Mouse (Mus musculus) midbrain, embryonic 15.5 days (tissue): ENCODE results near the gene Slco2a1. TPM values are rescaled to one million over a fixed set of nuclear protein-coding genes. Genes with fewer than 3 reads are reported as not detected.
A peak's percentile ranks its signal among the peaks of the same experiment; 100 is the strongest.

ENCODE experiments used
- ATAC-seq: fragments of 200-750 bp; cut with Nextera tagmentation; replicated peaks from 2 replicates; pipeline ENCODE4 v1.8.0; 2017; ENCODE audit warnings: moderate TSS enrichment
- H3K27ac ChIP-seq: fragments of 300-500 bp; sonication (generic); 2 replicates; pipeline ENCODE4 v1.5.1; 2015; ENCODE audit warnings: mild to moderate bottlenecking, inconsistent platforms
- H3K27me3 ChIP-seq: fragments of 300-500 bp; sonication (generic); replicated peaks from 2 replicates; pipeline ENCODE4 v1.6.1; 2015; ENCODE audit warnings: inconsistent platforms
- H3K36me3 ChIP-seq: fragments of 300-500 bp; sonication (generic); replicated peaks from 2 replicates; pipeline ENCODE4 v1.6.1; 2015; ENCODE audit warnings: inconsistent platforms
- H3K4me1 ChIP-seq: fragments of 300-500 bp; sonication (generic); 2 replicates; pipeline ENCODE4 v1.6.1; 2015; ENCODE audit warnings: inconsistent platforms
- H3K4me2 ChIP-seq: fragments of 300-500 bp; sonication (generic); 2 replicates; pipeline ENCODE4 v1.6.1; 2015; ENCODE audit warnings: inconsistent platforms, mild to moderate bottlenecking, moderate library complexity
- H3K4me3 ChIP-seq: fragments of 300-500 bp; sonication (generic); 2 replicates; pipeline ENCODE4 v1.5.1; 2015; ENCODE audit warnings: mild to moderate bottlenecking, inconsistent platforms
- H3K9ac ChIP-seq: fragments of 300-500 bp; sonication (generic); 2 replicates; pipeline ENCODE4 v1.6.1; 2015; ENCODE audit warnings: mild to moderate bottlenecking, inconsistent platforms
- H3K9me3 ChIP-seq: fragments of 300-500 bp; sonication (generic); 2 replicates; pipeline ENCODE4 v1.6.1; 2016; ENCODE audit warnings: inconsistent platforms
- WGBS: fragments of 180-500 bp; shearing (Covaris S2); methylation state at CpG from one replicate; pipeline ENCODE4 v1.1.7; 2015; ENCODE audit warnings: mixed read lengths; 5-methylcytosine and 5-hydroxymethylcytosine counted together
- polyA plus RNA-seq: library from polyadenylated mRNA; unstranded; fragments of >200 nt; fragmentation: Nextera tagmentation; extraction: Ambion mirVana; gene quantifications from 2 replicates; pipeline ENCODE4 v1.2.1, GENCODE M21; 2015

Slco2a1 gene
- polyA plus RNA-seq, 1 experiment from 2014 or later: 3.0 TPM

DNA sequence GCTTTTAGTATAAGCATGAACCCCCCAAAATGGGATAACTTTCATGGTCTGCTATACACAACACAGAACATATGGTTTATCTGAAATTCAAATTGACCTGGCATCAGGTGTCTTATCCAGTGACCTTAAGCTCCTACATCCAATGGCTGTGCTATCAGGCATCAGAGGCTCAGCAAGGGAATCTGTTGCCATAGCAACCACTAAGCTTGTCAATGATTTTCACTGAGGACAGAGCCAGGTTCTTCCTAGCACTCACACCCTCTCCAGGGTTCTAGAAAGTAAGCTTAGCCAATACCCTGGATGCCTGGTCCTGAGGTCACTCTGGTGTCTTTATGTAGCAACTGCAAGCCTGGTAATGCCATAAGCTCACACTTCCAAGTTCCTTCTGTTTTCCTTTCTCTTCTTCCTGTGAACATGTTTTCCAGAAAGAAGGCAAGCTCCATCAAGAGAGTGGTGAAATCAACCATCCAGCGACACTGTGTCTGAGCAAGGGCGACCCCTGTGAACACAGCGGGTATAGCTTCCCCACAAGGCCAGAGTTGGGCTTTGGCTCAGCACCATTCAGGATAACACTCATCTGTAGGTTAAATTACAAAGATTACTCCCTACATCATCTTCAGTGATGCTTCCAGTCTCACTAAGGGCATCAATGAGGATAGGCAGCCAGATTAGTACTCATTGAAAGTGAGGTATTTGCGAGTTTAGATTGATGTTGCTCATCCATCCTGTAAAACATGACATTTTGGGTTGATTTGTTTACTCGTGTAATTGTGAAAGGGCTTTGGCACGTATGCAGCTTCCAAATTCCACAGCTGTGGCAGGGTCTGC is 2.0 kb downstream of the Slco2a1 start:
- H3K4me3 ChIP-seq: no peak overlapping the region
- peak overlapping the region; percentile 73 for H3K27ac ChIP-seq
- peaks cover 26% of the 10 kb centered on the region for H3K4me1 ChIP-seq
- H3K9ac ChIP-seq: no peak overlapping the region
- 51% methylated on average over 6 of the region's 6 CpGs for WGBS
- H3K36me3 ChIP-seq: no peaks in the 10 kb centered on the region
- peak; percentile 83 for ATAC-seq
- no peaks in the 10 kb centered on the region for H3K9me3 ChIP-seq
- H3K4me2 ChIP-seq: no peak overlapping the region
- no peaks in the 10 kb centered on the region for H3K27me3 ChIP-seq

DNA sequence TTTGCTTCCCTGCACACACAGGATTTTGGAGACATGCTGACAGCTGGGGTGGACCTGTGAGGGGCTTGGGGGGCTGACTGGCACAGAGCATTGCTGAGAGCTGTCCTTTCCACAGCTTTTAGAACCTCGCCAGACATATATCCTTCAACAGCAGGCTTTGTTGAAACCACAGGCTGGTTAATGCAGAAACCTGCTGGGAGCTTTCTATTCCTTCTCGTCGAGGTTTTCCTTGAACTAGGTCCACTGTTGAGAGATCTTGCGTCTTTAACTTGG is 2.6 kb downstream of the Slco2a1 start:
- no peaks in the 10 kb centered on the region for H3K27me3 ChIP-seq
- H3K9me3 ChIP-seq: no peaks in the 10 kb centered on the region
- no peaks in the 10 kb centered on the region for H3K36me3 ChIP-seq
- H3K9ac ChIP-seq: no peak overlapping the region
- no peak overlapping the region for H3K4me3 ChIP-seq
- ATAC-seq: no peak
- H3K4me1 ChIP-seq: peaks cover 26% of the 10 kb centered on the region
- peak overlapping the region; percentile 73 for H3K27ac ChIP-seq
- WGBS: 67% methylated on average over 4 of the region's 4 CpGs
- no peak overlapping the region for H3K4me2 ChIP-seq

DNA sequence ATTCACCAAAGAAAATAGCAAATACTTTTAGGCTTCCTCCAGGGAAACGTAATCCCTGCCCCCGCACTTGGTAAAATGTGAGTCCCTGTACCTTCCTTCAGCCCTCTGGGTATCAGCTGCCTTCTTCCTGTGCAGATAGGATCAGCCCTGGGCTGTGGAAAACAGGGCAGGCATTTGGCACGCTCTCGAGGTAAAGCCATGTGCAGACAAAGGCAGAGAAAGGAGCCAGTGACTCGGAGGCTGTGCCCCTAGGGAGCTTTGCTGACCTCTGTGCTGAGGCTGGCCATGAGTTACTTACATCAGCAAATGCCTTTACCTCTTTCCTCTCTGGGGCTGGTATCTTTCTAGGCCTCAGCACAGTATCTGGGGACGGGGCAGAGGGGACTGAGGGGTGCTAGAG is 4.4 kb downstream of the Slco2a1 start:
- Histone ChIP-seq H3K9ac (no peak overlapping the region), H3K4me1 (peaks cover 26% of the 10 kb centered on the region), H3K27me3 (no peaks in the 10 kb centered on the region), H3K4me3 (no peak overlapping the region), H3K27ac (no peak overlapping the region), H3K36me3 (no peaks in the 10 kb centered on the region), H3K9me3 (no peaks in the 10 kb centered on the region), H3K4me2 (no peak overlapping the region)
- WGBS: 23% methylated on average over 6 of the region's 6 CpGs
- ATAC-seq: no peak

DNA sequence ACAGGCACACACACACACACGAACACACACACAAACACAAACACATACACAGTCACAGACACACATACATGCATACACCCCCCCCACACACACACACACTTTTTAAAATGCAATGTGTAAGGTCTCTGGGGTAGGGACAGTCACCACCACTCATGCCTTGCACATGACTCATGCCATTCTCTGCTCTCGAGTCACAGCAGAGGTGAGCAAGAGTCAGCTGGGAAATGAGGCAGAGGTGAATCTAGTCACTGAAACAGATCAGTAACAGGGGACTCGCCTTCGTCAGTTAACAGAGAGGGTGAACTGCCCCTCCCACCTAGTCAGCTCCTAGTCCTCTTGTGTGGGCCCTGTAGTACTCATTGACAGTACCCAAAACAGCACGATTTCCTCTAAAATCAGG is 5.3 kb downstream of the Slco2a1 start:
- no peak for ATAC-seq
- Histone ChIP-seq H3K9ac (no peak overlapping the region), H3K36me3 (no peaks in the 10 kb centered on the region), H3K4me2 (no peak overlapping the region), H3K4me1 (peaks cover 26% of the 10 kb centered on the region), H3K9me3 (no peaks in the 10 kb centered on the region), H3K27ac (no peak overlapping the region), H3K4me3 (no peak overlapping the region), H3K27me3 (no peaks in the 10 kb centered on the region)
- 76% methylated on average over 5 of the region's 5 CpGs for WGBS

DNA sequence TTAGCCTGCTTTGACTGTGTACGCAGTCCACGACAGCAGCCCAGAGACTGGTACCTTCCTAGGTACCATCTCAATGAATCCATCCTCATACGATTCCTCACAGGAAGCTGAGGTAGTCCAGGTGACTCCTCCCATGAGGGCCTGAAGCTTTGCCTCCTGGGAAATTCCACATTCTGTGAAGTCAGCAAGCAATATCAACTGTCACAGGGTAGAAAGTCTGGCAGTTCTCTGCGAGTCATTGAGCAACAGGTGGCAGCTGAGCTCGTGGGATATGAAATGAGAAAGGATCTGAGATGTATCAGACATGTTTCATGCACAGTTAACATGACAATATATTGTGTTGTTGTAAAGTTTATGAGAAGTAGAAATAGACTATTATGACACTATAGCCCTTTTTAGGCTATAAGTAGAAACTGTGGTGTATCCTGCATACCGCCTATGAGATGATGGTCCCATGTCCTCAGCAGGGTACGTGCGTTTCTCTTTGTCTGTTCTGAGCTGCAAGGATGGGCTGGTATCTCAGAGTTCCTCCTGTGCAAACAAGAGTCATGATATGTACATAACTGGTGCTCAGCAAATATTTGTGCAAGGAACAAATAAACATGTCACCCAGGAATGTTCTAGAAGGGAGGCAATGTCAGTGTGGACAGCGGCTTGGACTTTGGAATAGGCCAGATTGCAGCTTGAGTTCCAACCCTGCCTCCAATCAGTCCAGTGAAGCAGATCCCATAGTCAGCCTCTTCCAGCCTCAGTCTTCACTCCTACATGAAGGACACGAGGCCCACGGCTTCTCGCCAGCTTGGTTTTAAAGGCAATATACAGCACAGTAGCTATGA is 7.5 kb downstream of the Slco2a1 start:
- H3K9ac ChIP-seq: no peak overlapping the region
- H3K27ac ChIP-seq: no peak overlapping the region
- H3K4me2 ChIP-seq: no peak overlapping the region
- no peaks in the 10 kb centered on the region for H3K9me3 ChIP-seq
- WGBS: 88% methylated on average over 12 of the region's 12 CpGs
- H3K36me3 ChIP-seq: no peaks in the 10 kb centered on the region
- no peak for ATAC-seq
- no peaks in the 10 kb centered on the region for H3K27me3 ChIP-seq
- peaks cover 10% of the 10 kb centered on the region for H3K4me1 ChIP-seq
- H3K4me3 ChIP-seq: no peak overlapping the region

DNA sequence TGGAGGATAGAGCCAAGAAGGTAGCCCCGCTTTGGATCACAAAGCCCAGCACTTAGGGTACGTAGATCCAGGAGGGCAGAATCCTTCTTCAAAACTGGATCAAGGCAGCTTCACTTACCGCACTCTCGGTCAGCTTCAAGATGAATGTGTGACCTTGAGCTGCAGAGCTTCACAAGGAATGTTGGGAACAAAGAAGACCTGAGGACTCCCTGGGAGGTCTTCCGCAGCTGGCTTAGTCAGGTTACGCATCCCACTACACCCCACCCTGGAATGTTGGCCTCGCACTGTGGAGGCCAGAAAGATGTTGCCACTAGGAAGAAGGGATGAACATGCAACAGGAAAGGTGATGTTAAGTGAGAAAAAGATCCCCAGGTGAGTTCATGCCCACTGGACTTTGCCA is 11.9 kb downstream of the Slco2a1 start:
- no peak overlapping the region for H3K4me3 ChIP-seq
- ATAC-seq: no peak
- H3K27ac ChIP-seq: no peak overlapping the region
- H3K27me3 ChIP-seq: no peaks in the 10 kb centered on the region
- H3K36me3 ChIP-seq: no peaks in the 10 kb centered on the region
- 77% methylated on average over 7 of the region's 7 CpGs for WGBS
- H3K9me3 ChIP-seq: no peaks in the 10 kb centered on the region
- H3K4me1 ChIP-seq: no peaks in the 10 kb centered on the region
- H3K4me2 ChIP-seq: no peak overlapping the region
- no peak overlapping the region for H3K9ac ChIP-seq

DNA sequence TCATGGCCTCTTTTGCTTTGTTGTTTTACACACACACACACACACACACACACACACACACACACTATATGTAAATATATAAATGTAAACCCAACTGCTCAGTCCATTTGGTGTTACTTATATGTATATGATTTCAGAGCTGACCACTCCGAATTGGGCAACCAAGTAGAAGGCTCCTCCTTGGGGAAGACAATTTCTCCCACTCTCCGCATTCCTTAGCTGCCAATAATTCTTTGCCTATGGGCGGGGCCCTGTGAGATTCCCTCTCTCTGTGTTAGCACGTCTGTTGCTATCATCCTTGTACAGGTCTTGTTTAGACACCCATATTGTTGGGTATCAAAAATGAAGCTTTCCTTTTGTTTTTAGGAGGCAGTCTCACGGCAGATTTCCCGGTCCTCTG is 15.8 kb downstream of the Slco2a1 start:
- peaks cover 21% of the 10 kb centered on the region for H3K27me3 ChIP-seq
- WGBS: 86% methylated on average over 6 of the region's 6 CpGs
- H3K4me3 ChIP-seq: no peak overlapping the region
- no peak overlapping the region for H3K27ac ChIP-seq
- no peak overlapping the region for H3K9ac ChIP-seq
- H3K9me3 ChIP-seq: no peaks in the 10 kb centered on the region
- no peaks in the 10 kb centered on the region for H3K36me3 ChIP-seq
- ATAC-seq: no peak
- H3K4me1 ChIP-seq: peaks cover 12% of the 10 kb centered on the region
- H3K4me2 ChIP-seq: no peak overlapping the region

DNA sequence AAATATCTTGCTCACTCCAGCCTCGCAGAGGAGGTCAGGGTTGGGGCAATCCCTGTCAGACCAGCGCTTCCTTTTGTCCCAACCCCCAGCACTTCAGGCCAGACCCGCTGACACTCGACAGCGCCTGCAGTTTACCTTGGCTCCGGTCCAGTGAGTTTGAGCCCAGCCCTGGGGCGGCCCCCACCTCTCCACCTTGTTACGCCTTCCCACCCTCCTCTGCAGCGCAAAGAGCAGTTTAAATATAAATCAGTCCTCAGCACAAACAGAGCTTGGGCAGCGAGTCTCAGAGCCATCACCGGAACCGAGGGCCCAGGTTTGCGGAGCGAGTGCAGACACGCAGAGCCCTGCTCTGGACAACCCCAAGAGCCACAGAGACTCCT is 19.2 kb downstream of the Slco2a1 start:
- no peaks in the 10 kb centered on the region for H3K36me3 ChIP-seq
- peaks cover 12% of the 10 kb centered on the region for H3K4me1 ChIP-seq
- no peak overlapping the region; the same call in 1 of the 2 replicates for H3K27ac ChIP-seq
- H3K4me3 ChIP-seq: peak overlapping the region; percentile 40
- peak overlapping the region; percentile 64 for H3K4me2 ChIP-seq
- peak overlapping the region; percentile 44 for H3K9ac ChIP-seq
- H3K27me3 ChIP-seq: peaks cover 25% of the 10 kb centered on the region
- WGBS: 3% methylated on average over 15 of the region's 15 CpGs
- no peaks in the 10 kb centered on the region for H3K9me3 ChIP-seq
- ATAC-seq: 0 out of 2 replicates have a peak, but pooled peaks have one; percentile 14

DNA sequence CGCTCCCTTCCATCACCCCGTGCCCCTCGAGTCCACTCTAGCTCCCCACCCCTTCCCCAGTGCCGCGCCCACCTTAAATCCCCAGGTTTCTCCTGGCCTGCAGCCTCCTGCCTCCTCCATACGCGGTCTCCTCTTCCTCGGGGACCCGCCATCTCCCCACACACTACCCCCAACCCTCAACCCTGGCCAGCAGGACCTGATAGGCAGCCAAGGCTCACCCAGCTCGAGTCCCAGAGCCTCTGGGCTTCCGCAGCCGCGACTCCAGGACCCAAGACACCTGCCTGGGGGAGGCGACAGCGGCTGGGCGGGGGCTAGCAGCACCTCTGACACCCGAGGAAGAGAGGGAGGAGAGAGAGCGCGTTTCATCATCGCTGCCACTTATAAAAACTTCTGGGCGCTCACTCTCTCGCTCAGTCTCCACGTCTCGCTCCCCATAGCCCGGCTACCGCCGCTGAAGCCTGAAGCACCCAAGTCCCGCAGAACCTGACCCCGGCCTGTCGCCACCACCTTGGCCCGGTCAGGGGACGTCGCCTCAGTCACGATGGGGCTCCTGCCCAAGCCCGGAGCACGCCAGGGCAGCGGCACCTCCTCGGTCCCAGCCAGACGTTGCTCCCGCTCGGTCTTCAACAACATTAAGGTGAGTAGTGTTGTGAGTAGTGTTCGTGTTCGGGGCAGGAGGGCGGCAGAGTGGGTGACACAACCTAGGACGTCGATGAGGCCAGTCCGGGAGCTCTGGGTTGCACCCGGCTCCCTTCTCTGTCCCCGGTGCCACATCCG is 19.8 kb downstream of the Slco2a1 start:
- Histone ChIP-seq H3K4me3 (peak overlapping the region; percentile 40), H3K9me3 (no peaks in the 10 kb centered on the region), H3K36me3 (no peaks in the 10 kb centered on the region), H3K4me2 (peak overlapping the region; percentile 64), H3K4me1 (peaks cover 12% of the 10 kb centered on the region), H3K27ac (no peak overlapping the region; the same call in 1 of the 2 replicates), H3K27me3 (peaks cover 25% of the 10 kb centered on the region), H3K9ac (peak overlapping the region; percentile 44)
- peak; percentile 63; the same call in 1 of the 2 replicates for ATAC-seq
- 1% methylated on average over 50 of the region's 50 CpGs for WGBS

DNA sequence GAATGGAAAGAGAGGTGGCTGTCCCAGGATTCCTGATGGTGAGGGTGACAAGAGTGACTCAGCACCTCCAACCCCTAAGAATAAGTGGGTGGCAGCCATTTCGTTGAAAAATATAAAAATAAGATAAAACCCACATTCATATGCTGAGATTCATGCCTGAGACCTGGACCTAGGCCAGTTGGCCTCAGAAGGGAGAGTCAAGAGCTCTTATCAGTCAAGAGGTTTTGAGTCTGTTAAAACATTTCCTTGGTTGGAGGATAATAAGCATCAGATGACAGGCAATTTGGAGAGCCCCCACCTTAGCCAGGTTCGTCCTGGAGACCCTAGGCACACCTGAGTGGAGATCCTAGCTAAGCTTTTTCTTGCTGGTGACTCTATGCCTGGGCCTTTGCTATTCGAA is 21.6 kb downstream of the Slco2a1 start:
- Histone ChIP-seq H3K27ac (no peak overlapping the region), H3K9ac (no peak overlapping the region), H3K36me3 (no peaks in the 10 kb centered on the region), H3K4me3 (no peak overlapping the region), H3K4me1 (peaks cover 12% of the 10 kb centered on the region), H3K27me3 (peaks cover 25% of the 10 kb centered on the region), H3K4me2 (no peak overlapping the region), H3K9me3 (no peaks in the 10 kb centered on the region)
- no peak for ATAC-seq
- WGBS: 85% methylated on average over 3 of the region's 3 CpGs

DNA sequence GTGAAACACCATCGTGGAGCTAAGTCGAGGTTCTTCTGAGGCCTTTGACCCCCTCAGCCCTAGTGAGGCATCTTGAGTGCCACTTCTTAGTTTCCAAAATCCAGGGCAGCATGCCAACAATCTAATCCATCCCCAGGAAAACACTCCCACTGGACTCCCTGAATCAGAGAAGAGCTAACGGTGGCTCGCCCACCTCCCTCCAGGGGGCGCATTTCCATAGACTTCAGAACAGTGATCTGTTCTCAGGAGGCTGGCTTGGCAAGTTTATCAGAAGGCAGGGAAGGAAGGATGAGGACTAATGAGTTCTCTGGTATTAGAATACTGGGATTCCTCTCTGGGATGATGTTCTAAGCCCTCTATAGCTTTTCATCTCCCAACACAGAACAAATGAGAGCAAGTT is 24.9 kb downstream of the Slco2a1 start:
- no peak for ATAC-seq
- no peak overlapping the region for H3K4me2 ChIP-seq
- peaks cover 3% of the 10 kb centered on the region for H3K4me1 ChIP-seq
- H3K27me3 ChIP-seq: peaks cover 9% of the 10 kb centered on the region; the same call in 1 of the 2 replicates
- no peak overlapping the region for H3K27ac ChIP-seq
- H3K9me3 ChIP-seq: no peaks in the 10 kb centered on the region
- H3K9ac ChIP-seq: no peak overlapping the region
- no peaks in the 10 kb centered on the region for H3K36me3 ChIP-seq
- no peak overlapping the region for H3K4me3 ChIP-seq
- WGBS: 12% methylated on average over 5 of the region's 5 CpGs

DNA sequence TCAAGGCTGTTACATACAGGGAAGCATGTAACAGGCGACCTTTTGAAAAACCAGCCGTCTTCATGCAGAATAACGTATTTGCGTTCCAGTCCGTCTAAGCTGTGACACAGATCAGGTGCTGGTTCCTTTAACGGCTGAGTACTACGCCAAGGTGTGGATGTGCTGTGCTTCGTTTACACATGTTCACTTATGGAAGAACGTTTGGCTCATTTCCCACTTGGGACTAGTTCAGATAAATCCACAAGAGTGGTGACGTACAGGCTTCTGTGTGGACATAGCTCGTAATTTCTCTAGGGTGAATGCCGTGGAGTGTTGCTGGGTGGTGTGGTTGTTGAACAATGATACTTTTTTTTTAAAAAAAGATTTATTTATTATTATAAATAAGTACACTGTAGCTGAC is 26.2 kb downstream of the Slco2a1 start:
- Histone ChIP-seq H3K4me1 (no peaks in the 10 kb centered on the region), H3K9ac (no peak overlapping the region), H3K4me3 (no peak overlapping the region), H3K27ac (no peak overlapping the region), H3K4me2 (no peak overlapping the region), H3K9me3 (no peaks in the 10 kb centered on the region), H3K27me3 (no peaks in the 10 kb centered on the region), H3K36me3 (no peaks in the 10 kb centered on the region)
- WGBS: 93% methylated on average over 12 of the region's 12 CpGs
- ATAC-seq: no peak
